Mouse (Mus musculus) MN1 (cell line): ENCODE measurements around the gene Tox3.

Experiments
- DNase-seq: peaks from one replicate; pipeline ENCODE4 v3.0.0-alpha.2; 2016; ENCODE audit warnings: low spot score

The Tox3 gene

DNA sequence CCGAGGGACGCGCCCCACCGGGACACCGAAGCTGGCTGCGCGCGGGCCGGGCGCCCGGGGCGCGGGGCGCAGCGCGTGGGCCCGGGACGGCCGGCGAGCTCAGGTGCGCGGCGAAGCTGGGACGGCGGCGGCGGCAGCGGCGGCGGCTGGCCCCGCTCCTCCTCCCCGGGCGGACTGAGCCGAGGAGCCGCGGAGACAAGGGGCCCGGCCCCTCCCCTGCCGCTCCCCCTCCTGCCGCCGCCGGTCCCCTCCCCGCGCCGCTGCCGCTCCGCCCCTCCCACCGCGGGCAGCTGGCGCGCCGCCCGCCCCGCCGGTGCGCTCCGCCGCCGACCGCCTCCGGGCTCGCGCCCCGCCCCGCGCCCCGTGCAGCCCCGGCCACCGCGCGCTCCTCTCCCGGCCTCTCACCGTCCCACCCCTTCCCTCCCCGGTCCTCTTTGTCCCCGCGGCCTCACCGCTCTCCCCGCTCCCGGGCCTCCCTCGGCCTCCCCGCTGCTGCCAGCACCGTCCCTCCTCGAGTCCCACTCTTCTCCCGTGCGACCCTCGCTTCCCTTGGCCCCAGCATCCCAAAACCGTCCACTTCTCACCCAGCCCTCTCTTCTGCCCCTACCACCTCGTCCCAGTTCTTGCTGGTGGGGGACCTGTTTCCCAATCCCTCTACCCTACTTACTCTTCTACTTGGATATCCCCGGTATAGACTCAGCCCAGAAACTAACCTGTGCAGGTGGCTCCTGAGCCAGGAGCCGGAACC is at the start of gene Tox3:
Gene Tox3 (minus strand): TSS at position 166 of the 748 bp plus-strand sequence.
- no peak for DNase-seq

DNA sequence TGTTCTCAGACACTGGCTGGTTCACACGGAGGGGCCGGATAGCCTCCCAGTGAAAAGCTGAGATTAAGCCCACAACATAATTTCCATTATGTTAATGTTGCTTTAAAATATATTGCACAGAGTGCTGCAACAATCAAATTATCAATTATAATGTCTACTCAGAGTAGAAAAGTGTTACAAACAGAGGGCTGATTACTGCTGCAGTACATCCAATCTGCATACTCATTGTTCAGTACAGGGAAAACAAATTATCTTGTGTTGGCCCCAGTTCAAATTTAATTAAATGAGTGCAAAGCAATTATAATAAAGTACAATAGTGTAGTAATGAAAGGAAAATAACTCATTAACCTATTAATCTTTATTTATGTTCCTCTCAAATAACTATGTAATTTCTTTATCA is 44.5 kb upstream of the Tox3 start:
- no peak for DNase-seq

DNA sequence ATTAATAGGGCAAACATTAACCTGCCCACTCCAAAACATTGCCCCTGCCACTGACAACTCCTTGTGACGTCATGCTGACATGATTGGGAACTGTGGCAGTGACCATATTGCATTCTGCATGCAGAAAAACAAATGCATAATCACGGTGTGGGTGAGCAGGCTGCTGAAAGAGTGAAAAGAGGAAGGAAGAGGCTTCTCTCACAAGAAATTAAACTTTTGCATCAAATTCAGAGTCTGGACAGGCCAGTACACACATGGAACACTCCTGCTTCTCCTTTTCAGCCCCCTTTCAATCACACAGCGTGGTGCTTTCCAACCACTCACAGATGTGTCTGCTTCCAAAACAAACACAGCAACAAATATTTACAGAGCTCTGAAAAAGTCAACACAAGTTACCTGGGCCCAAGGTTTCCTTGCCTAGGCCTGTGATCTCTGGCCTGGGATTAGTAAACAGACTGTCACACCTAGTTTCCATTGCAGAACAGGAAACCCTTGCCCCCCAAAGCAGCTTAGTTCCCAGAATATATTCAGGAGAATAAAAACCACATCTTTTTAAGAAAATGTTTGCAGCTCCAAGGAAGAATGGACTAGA is 43.4 kb upstream of the Tox3 start:
- no peak for DNase-seq

DNA sequence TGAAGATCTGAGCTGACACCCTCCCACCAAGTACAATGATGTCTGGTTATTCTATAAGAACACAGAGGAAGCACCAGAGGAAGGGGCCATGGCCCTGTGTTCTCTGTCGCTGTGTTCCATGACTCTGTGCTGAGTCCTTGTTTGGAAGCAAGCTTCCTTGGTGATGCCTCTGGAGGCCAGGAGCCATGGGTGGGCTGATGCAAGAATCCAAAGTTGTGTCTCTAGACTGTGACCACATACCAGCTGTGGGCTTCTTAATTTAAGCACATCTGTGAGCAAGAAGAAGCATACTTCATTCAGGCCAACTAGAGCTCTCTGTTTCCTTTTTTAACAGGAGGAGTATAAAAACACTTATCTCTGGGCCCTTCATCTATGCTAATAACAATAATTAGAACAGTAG is 42.7 kb upstream of the Tox3 start:
- no peak for DNase-seq

DNA sequence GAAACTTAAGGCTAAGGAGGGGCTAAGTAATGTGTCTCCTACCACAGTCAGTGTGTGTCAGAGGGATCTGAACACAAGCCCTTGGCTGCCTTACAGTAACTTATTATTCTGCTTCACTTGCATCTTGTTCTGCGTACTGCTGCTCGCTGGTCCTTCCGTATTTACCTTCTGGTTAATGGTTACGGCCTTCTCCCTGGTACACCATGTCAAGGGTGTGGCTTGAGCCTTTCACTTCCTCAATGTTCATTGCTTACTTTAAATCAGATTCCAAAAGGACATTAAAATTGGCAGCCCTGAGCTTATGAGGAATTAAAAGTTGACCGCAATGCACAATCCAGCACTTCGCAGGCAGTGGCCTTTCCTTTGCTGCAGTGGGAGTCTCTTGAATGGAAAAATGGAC is 30.9 kb upstream of the Tox3 start:
- no peak for DNase-seq

DNA sequence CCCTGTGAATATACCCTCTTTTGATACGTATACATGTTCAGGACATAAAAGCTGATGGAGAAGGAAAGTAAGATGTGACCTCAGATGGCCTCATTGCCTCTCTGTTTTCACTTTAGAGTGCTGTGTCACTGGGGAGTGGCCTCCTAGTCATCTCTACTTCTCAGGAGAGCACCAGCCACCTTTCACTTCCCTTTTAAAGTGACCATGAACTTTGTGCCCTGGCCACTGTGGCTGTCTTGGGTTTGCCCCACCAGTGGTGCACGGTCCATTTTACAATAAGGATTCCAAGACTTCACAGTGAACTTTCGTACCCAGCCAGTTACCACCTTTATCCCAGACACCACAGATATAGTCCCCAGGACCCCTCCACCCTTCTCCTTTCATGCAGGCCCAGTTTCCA is 29.9 kb upstream of the Tox3 start:
- no peak for DNase-seq

DNA sequence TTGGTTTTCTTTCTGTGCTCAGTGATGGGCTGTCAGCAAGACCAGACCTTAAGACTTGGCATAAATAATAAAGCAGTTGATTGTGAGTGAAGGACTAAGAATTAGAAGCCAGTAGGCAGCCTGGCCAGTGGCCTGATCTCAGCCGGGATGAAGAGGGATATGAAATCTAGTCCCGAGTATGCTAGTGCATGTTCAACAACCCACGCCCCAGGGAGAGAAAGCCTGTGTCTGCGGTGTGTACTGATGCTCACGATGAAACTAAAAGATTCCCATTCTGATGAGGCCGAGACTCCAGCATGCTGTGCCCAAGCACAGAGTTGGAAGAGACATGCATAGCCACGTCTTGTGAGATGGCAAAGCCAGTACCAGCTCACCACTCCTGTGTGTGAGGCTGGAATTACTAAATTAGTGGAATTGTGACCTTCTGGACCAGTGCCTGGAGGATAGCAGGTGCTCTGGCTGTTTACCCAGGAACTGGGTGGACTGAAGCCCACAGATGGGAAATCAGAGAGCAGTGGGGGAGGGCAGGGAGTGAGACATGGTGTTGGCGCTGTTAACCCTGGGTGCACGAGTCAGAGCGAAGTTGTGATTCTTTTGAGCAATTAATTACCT is 23.6 kb upstream of the Tox3 start:
- no peak for DNase-seq

DNA sequence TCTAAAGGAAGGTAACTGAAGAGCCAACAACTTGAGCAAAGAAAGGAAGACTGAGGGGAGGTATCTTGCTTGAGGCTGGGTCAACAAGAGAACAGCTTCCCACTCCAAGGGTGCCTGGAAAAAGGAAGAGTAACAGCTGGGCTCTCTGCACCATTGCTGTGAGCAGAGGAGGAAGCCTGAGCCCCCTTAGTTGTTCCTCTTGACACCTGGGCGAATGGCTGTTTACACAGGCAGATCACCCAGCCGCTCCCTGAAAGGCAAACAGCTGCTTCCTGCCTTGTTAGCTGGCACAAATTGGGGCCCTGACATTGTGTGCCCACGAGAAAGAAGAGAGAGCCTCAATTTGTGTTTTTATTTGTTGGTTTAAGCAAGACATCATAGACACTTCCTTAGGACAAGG is 21.7 kb upstream of the Tox3 start:
- DNase-seq = no peak

DNA sequence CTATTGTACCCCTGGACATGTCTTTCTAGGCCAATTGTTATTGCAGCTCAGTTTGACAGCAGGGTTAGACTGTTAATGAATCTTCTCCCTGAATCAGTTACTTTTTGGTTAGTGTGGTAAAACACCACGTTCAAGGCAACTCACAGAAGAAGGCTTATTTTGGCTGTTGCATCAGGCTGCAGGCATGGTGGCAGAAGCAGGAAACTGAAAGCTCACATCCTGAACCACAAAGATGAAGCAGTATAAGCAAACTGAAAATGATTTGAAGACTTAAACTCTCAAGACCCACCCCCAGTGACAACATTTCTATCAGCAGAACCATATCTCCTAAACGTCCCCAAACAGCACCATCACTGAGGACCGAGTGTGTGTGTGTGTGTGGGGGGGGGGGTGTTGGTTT is 8.6 kb upstream of the Tox3 start:
- DNase-seq = no peak

DNA sequence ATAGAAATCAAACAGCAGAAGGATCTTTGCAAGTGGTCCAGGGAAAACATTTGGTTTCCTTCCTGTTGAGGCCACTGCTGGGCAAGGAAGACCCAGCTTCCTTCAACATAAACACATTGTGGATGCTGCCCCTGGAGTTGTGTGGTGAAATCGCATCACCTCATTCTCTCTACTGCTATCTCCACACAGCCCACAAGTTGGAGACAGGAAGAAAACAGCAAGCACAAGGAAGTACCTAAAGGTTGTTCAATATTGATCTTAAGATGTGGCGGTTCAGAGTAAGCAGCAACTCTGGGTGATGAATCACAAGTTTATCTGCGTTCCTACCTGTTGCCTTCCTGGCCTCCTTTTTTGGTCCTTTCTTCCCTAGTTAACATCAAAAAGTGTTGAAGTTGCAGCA is 6.6 kb upstream of the Tox3 start:
- no peak for DNase-seq

DNA sequence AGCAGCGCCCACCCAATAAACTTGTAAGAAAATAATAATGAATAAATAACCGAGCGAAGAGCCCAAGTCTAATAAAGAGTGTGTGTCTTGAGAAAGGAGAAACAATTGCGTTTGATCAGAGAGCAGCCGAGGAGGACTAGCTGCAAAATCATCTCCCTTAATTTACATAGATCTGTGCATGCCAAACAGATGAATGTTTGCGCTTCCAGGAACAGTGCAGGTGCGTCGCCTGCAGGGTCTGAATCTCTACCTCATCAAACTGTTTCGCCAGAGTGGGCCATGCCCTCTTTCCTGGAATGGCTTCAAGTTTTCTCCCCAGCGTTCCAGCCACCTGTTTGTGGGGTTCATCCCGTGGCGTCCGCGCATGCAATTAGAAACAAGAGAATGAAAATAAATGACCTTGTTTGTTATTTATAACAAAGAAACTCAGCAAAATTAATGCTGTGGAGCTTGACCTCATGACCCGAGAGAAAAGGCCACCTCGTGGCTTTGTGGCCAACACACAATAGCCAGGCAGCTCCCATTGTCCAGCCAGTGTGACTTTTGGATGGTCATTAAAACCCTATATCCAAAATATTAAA is 5.9 kb upstream of the Tox3 start:
- DNase-seq = no peak

DNA sequence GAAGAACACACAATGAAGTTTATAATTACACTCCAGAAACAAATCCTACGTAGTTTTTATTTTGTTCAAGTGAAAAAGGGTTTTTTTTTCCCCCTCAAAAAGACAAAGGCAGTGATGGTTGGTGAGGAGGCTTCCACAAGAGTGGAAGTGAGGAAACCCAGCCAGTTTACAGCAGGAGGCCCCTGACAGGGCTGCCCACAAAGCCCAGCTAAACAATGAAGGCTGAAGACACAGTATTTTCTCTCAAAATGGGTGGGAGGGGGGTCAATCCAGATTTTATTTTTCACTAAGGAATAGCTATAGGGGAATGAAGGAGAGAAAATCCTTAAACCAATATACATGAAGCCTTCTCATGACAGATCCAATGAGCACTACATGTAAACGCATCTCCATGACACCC is 5.4 kb upstream of the Tox3 start:
- no peak for DNase-seq

DNA sequence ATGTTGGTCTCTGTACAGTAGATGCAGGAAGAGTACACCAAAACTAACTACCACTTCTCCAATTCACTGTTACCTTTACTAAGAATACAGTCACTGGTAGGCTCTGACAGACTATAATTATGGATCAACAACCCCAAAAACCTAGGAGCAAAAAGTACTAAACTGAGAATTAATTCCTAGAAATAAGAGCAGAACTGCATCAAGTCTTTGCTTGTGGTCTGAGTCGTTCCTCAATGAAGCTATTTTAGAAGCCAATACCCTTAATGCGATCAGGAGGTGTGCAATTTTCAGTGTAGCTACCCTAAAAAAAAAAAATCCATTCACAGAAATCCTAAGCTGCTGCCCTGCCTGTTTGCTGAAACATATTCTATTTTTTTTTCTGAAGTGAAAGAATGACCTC is 4.8 kb upstream of the Tox3 start:
- no peak for DNase-seq

DNA sequence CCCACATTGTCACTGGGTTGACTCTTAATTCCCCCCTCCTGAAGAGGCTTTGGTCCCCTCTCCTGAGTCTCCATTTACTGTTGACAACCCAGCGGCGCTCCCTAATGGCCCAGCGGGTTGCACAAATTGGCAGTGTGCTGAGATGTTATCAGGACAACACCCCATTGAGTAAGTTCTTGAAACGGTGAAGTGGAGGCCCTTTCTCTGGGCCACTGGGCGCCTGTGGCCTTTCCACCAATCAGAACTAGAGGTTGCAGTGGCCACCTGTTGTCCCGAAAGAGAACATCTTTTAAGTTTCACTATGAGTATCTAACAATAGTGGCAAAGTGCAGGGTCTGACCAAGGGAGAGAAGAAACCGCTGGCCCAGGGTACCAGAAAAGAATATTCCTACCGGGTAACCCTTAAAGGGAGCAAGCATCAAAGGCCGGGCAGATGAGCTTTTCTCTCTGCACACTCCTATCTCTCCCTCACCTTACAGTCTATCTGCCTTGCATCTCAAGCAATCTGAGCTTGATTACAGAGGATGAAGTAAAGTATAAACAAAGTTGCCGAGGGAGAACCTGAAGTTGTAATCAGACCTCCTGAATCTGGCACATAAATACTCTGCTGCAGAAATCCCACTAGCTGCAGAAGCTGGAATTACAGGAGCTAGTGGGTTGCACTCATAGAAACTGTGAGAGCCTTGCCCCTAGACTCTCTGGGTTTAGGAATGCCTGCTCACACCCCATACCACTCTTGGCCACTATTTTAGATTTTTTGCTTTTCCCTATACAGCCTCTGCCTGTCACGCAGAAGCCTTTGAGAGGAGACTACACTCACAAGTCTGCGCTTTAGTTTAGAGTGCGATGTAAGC is 1.8 kb upstream of the Tox3 start:
- DNase-seq = no peak

DNA sequence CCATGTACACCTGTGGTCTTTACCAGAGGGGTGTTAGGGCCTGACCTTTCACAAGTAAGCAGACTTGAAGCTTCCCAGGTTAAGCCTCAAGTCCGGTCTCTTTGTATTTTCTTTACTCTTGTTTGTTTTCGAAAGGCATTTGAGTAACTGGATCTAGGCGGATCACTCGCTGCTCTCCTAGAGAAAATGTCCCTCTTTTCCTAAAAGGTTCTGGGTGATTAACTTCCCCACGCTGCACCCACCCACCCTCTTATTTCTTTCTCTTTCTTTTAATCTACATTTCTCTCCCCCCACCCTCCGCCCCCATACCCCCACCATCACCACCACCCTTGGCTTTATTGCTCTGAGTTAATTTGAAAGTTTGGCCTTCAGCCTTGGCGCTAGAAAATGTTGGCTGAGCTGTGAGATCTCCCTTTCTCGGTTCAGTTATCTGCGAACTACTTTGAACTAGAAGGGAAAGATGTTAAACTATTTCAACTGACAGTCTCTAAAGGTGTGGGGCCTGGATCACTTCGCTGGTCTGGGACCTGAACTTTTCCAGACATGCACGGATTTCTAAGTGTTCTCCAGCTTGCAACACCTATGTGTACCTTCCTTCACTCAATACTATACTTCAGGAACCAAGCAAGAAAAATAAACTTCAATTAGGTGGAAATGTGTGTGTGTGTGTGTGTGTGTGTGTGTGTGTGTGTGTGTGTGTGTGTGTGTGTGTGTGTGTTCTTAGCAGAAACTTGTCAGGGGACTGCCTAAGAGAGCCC is 962 bp upstream of the Tox3 start:
- DNase-seq = no peak

DNA sequence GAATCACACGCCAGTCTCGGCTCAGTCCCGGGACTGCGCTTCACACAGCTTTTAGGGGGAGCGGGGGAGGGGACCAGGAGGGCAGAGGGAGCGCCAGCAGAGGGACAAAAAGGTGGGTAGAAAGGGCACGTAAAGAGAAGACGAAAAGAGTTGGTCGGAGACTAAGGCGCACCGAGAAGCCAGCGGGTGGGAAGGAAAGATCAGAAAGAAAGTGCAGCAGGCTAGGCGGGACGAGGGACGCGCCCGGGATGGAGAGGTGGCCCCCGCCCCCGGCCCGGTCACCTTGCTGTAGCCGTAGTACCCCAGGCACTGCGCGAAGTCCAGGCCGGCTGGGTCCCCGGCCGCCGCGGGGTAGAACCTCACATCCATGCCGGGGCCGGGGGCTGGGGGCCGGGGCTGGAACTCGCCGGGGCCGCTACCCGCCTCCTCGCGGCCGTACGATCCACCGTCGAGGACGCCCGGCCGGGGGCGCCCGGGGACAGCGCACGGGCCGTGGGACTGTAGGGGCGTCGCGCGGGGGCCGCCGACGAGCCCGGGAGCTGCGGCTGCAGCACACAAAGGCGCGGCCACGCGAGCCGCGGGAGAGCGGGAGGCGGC is 464 bp downstream of the Tox3 start:
- DNase-seq = no peak

DNA sequence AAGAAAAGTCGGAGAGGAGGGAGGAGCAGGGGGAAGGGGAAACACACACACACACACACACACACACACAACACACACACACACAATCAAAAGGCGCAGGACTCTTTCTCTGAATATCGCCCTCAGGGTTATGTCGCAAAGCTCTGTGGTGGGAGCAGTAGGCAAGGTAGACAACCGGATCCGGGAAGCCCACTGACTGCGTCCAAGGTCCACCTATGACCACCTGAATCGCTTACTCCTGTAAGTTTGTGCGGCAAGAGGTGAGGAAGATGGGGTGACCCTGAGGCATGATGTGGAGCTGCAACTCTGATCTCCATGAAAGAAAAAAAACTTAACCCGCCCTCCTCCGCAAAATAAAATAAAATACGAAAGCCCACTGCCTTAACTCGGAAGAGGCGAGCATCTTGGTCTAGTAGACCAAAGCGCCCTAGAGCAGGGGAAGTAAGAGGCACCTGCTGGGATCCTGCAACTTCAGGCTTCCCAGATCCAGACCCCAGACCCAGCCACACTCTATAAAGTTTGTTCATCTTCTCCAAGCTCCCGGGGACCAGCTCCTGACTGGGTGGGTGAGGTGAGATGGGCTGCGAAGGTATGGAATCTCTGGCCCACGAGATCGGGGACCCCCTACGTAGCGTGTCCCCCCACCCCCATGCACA is 1.1 kb downstream of the Tox3 start:
- no peak for DNase-seq

DNA sequence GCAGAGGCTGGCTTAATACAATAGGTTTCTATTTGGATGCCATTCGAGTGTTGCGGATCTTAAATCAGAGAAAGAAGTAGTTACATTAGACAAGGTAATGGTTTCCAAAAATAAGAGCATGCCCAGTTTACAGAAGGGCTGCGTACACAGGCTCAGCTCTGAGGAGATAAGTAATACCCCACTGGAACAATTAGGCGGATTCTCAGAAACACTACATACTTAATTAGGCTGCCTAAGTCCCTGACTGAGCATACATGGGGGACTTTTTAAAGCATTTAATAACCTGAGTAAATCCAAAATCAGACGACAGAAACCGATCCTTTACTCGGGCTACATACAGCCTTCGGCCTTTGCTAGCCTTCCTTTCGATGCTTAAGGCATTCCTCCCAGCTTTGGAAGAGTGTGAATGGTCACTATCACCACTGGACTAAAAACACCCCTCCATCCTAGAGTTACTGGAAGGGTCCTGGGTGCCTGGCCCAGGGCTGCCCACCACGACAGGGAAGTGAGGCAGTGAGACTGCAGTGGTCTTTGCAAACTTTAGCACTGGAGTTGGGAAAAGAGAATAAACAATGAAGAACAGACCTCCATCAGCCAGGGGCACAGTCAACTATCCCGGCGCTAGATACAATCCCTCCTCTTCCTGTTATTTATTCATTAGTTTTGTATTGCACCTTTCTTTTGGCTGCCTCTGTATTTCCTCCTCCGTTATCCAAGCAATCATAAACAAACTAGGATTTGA is 1.8 kb downstream of the Tox3 start:
- no peak for DNase-seq

DNA sequence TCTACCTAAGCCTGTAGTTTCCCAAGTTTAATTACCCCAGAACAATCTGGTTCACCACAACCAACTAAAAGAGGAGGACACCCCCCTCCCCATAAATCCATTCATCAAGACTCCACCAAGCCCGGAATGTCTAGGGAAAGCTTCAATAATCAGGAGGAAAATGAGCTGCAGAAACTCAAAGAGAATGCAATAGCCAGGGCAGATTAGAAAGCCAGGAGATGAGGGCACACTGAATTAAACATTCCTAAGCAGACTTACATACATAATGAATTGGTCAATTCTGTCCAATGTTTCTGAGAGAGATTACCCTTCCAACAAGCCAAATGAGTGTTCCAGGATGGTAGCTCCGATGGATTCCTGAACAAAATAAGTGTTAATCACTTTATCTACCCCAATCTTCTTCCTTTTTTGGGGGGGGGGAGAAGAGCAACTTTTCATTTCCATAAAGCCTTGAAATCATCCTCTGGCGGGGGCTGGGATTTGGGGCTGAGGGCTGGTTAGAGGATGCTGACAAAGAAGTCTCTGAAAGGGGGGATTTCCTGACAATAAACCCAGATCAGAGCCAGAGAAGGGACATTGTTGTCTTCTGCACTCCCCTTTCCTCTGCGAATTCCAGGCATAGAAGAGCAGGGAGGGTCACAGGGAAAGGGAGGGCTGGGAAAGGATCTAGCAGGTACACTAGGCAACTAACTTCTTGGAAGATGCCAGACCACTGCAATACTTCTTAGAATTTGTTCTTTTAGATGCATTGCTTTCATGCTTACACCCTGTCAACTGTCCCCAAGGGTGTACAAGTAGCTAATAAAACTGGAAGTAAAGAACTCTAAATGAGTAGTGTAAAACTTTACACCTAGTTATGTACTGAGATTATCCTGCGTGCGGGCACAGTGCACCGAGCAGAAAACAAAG is 17.5 kb downstream of the Tox3 start:
- no peak for DNase-seq
